Mouse (Mus musculus): ENCODE data around the gene Snrpf. TPM values are rescaled to one million over a fixed set of nuclear protein-coding genes. Genes with fewer than 3 reads are reported as not detected.

Snrpf gene
- polyA plus RNA-seq, 1 experiment from 2014 or later, result 55.6 TPM

DNA sequence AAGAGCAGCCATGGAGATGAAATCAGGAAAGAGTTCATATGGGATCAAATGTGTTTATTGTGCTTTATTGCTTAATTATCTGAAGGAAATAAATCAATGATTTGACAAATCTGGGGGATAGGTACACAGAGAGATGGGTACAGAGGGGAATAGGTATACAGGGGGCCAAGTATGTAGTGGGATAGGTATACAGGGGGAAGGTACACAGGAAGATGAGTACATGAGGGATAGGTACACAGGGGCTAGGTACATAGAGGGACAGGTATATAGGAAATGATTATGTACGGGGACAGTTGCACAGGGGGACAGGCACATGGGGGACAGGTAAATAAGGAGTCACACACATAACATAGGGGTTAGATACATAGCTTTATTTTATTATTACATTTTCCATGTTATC lies 21.4 kb upstream of the Snrpf start:
- in situ Hi-C loops (cut with MboI; ENCODE audit: low pct_unique_long_range_greater_than_20kb), result no loop called here
- ATAC-seq (no peak), DNase-seq (ENCODE audit: low read depth, low spot score) (no peak)
- no peak for TF ChIP-seq CTCF (IDR thresholded peaks at IDR 0.05)
- no peaks in the 10 kb centered on the region for H3K27me3 ChIP-seq
- ChIA-PET CTCF (interaction anchor here (0.9 to 1.9 kb wide), 6 partner anchors 9 to 202 kb away, joined by 3 to 5 read pairs (median 4); no protein-coding TSS in a partner anchor), POLR2A (interaction anchor here (0.8 kb wide), 1 partner anchor 203 kb away, joined by 3 read pairs; no protein-coding TSS in a partner anchor)

DNA sequence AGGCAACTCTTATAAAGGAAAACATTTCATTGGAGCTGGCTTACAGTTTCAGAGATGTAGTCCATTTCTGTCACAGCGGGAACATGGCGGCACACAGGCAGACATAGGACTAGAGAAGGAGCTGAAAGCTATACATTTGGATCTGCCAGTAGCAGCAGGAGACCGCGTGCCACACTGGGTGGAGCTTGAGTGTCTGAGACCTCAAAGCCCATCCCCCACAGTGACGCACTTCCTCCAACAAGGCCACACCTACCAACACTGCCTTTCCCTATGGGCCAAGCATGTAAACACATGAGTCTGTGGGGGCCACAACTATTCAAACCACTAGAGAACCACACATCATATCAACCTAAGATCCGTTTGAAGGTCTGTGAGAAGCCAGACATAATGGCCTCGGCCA lies 19.7 kb upstream of the Snrpf start:
- H3K27me3 ChIP-seq, result no peaks in the 10 kb centered on the region
- in situ Hi-C loops (cut with MboI; ENCODE audit: low pct_unique_long_range_greater_than_20kb), result no loop called here
- TF ChIP-seq CTCF (IDR thresholded peaks at IDR 0.05), result no peak
- no peak for ATAC-seq
- DNase-seq (ENCODE audit: low read depth, low spot score), result no peak
- CTCF ChIA-PET, result interaction anchor here (0.9 to 1.6 kb wide), 2 partner anchors 161 to 204 kb away, joined by 3 to 4 read pairs; no protein-coding TSS in a partner anchor
- POLR2A ChIA-PET, result interaction anchor here (0.7 kb wide), 1 partner anchor 9 kb away, joined by 3 read pairs; no protein-coding TSS in a partner anchor

DNA sequence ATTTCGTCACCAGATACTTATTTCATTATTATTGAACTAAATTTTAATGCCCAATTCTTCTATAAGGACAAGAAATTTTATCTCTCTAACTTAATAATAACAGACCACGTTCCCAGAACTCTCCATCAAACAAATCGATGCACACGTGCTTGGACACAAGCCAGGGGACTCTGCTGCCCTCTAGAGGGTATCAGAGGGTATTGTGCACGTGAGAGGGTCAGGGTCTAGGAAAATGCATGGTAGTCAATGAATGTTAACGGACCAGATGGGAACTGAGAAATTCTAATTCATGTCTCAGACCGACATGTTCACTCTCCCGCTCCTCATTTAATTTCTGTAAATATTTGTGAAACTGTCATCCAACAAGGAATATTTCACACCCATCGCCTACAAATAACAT lies 18.5 kb upstream of the Snrpf start:
- DNase-seq (ENCODE audit: low read depth, low spot score) (no peak), ATAC-seq (no peak)
- in situ Hi-C loops (cut with MboI; ENCODE audit: low pct_unique_long_range_greater_than_20kb), result no loop called here

DNA sequence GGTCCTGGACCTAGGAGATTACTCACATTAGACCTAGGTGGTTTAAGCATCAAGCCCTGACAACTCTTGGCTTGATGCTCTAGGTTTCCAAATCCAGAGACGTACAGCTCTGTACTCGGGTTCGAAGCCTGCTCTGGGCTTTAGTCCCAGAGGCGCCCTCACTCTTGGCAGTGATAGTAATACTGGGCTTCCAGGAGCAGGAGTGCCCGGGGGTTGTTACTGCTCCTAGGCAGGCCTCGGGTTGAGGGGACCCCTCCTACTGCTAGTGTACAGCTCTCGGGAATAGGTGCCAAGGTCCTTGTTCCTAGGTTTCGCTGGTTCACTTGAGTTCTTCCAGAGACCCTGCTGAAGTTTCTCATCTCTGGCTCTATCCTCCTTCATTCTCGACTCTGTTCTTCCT lies 16.8 kb upstream of the Snrpf start:
- POLR2A ChIA-PET, result interaction anchor here (0.9 kb wide), 1 partner anchor 9 kb away, joined by 4 read pairs; no protein-coding TSS in a partner anchor

More for the DNA sequence above, 18.5 kb upstream of the Snrpf start:
- ChIA-PET POLR2A (no interaction called here), CTCF (interaction anchor here (1.2 kb wide), 1 partner anchor 9 kb away, joined by 5 read pairs; no protein-coding TSS in a partner anchor)
- no peaks in the 10 kb centered on the region for H3K27me3 ChIP-seq
- peak; percentile 35 for TF ChIP-seq CTCF (IDR thresholded peaks at IDR 0.05)

DNA sequence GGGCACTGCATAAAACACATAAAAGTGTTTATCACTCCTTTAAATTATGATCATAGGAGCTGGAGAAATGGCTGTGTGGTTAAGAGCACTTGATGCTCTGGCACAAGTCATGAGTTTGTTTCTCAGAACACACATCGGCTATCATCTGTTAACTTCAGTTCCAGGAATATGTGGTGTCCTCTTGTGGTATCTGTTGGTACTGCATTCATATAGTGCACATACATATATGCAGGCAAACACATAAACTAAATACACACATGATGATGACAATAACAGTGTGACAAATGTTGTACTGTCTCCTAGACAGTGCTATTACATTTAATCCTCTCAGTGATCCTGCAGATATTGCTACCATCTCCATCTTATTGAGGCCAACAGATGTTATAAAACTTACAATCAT lies 13.8 kb upstream of the Snrpf start:
- CTCF ChIA-PET, result interaction anchor here (0.6 to 1.2 kb wide), 2 partner anchors 14 to 59 kb away, joined by 3 read pairs; no protein-coding TSS in a partner anchor
- DNase-seq (ENCODE audit: low read depth, low spot score) (no peak), ATAC-seq (no peak)
- no peaks in the 10 kb centered on the region for H3K27me3 ChIP-seq
- TF ChIP-seq CTCF (IDR thresholded peaks at IDR 0.05), result peak; percentile 26
- in situ Hi-C loops (cut with MboI; ENCODE audit: low pct_unique_long_range_greater_than_20kb), result no loop called here
- POLR2A ChIA-PET, result interaction anchor here (1.0 kb wide), 1 partner anchor 38 kb away, joined by 5 read pairs; no protein-coding TSS in a partner anchor

More for the DNA sequence above, 16.8 kb upstream of the Snrpf start:
- ATAC-seq (no peak), DNase-seq (ENCODE audit: low read depth, low spot score) (no peak)
- CTCF ChIA-PET, result interaction anchor here (1.2 to 1.4 kb wide), 2 partner anchors 117 to 212 kb away, joined by 4 read pairs; no protein-coding TSS in a partner anchor
- TF ChIP-seq CTCF (IDR thresholded peaks at IDR 0.05), result no peak
- in situ Hi-C loops (cut with MboI; ENCODE audit: low pct_unique_long_range_greater_than_20kb), result no loop called here
- no peaks in the 10 kb centered on the region for H3K27me3 ChIP-seq

DNA sequence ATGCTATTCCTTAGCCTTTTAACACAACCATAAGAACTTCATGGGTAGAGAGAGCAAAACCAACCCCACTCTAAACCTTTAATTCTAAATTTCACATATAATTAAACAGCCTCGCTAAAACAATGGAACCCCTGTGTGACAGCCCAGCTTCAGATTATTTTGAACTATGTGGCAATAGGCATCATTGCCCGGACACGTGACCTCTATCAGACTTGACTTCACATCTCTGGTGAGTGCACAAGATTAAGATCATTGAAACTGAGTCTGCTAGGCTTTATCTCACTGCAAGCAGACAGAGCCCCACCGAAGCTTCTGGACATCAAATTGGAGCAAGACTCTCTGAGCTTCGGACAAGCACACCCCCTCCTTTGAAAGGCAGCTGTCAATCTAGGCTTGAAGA lies 12.8 kb upstream of the Snrpf start:
- ChIA-PET POLR2A (interaction anchor here (1.0 kb wide), 1 partner anchor 39 kb away, joined by 5 read pairs; no protein-coding TSS in a partner anchor), CTCF (no interaction called here)
- DNase-seq (ENCODE audit: low read depth, low spot score) (no peak), ATAC-seq (no peak)
- in situ Hi-C loops (cut with MboI; ENCODE audit: low pct_unique_long_range_greater_than_20kb), result no loop called here
- H3K27me3 ChIP-seq, result no peaks in the 10 kb centered on the region
- no peak for TF ChIP-seq CTCF (IDR thresholded peaks at IDR 0.05)

DNA sequence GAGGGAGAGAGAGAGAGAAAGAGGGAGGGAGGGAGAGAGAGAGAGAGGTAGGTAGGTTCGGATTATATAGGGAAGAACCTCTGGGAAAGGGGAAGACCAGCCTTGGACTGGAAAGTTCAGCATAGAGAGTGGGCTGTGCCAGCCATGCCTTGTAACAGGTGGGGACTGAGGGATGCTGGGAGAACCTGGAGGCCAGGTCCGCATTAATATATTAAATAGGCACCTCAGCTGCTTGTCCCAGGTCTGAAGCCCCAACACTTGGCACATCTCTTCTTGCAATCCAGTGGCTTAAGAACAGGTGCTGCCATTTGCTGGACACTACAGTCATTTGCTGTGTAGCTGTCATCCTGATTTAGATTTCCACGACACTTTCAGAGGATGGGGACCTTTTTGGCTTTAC lies 7.1 kb upstream of the Snrpf start:
- ChIA-PET CTCF (interaction anchor here (1.0 to 2.3 kb wide), 3 partner anchors 181 to 216 kb away, joined by 3 to 10 read pairs (median 3); no protein-coding TSS in a partner anchor), POLR2A (interaction anchor here (1.3 kb wide), 1 partner anchor 45 kb away, joined by 5 read pairs; no protein-coding TSS in a partner anchor)
- TF ChIP-seq CTCF (IDR thresholded peaks at IDR 0.05), result no peak
- DNase-seq (ENCODE audit: low read depth, low spot score) (no peak), ATAC-seq (no peak)
- in situ Hi-C loops (cut with MboI; ENCODE audit: low pct_unique_long_range_greater_than_20kb), result loop anchor here (5.0 kb wide), 1 partner anchor 41 kb away; no protein-coding TSS in a partner anchor
- H3K27me3 ChIP-seq, result no peaks in the 10 kb centered on the region

DNA sequence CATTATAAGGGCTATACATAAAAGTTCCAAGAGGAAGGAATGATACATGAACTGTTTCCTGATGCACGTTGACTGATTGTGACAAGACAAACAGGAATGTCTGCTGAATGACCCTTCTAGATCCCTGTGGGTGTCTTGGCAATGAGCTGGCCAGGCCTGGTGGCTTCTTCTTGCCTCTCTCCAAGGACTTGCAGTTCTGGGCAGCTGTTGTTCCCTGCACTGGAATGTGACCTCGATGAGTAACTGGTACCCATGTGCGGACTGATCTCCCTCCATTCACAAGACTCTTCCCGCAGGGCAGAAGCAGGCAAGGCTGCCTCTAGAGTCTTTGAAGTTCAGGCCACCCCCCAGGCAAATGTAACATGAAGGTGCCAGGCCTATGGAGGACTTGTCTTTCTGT lies 6.3 kb upstream of the Snrpf start:
- no peak for TF ChIP-seq CTCF (IDR thresholded peaks at IDR 0.05)
- DNase-seq (ENCODE audit: low read depth, low spot score) (no peak), ATAC-seq (peak; percentile 17)
- POLR2A ChIA-PET, result interaction anchor here (1.3 kb wide), 1 partner anchor 45 kb away, joined by 5 read pairs; no protein-coding TSS in a partner anchor
- H3K27me3 ChIP-seq, result no peaks in the 10 kb centered on the region
- CTCF ChIA-PET, result interaction anchor here (0.7 to 2.3 kb wide), 6 partner anchors 46 to 217 kb away, joined by 3 to 10 read pairs (median 3); no protein-coding TSS in a partner anchor
- in situ Hi-C loops (cut with MboI; ENCODE audit: low pct_unique_long_range_greater_than_20kb), result loop anchor here (5.0 kb wide), 1 partner anchor 41 kb away; no protein-coding TSS in a partner anchor

DNA sequence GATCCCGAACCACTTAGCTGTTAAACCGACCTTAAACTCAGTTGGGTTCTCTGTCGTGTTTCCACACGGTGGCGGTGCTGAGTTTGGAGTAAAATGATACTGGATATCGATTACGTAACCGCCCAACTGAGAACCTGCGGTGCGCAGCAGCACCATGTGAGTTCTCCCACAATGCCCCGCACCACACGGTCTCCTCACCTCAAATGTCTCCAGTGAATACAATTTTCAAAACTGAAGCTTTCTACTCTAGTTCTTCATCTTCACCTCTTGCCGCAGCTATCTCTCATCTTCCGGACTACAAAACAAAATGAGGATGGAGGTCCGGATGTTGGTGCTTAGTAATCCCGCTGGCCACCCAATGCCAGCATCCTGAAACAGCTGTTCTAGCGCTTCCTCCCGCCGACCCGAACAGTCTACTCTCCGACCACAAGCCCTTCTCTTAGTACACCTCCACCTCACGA lies 4.5 kb upstream of the Snrpf start:
- ChIA-PET CTCF (interaction anchor here (0.8 to 1.8 kb wide), 10 partner anchors 10 to 219 kb away, joined by 3 to 6 read pairs (median 4); no protein-coding TSS in a partner anchor), POLR2A (interaction anchor here (0.6 kb wide), 1 partner anchor 95 kb away, joined by 5 read pairs; no protein-coding TSS in a partner anchor)
- TF ChIP-seq CTCF (IDR thresholded peaks at IDR 0.05), result peak; percentile 61
- ATAC-seq (no peak), DNase-seq (ENCODE audit: low read depth, low spot score) (no peak)
- H3K27me3 ChIP-seq, result no peaks in the 10 kb centered on the region
- in situ Hi-C loops (cut with MboI; ENCODE audit: low pct_unique_long_range_greater_than_20kb), result loop anchor here (5.0 kb wide), 1 partner anchor 218 kb away; no protein-coding TSS in a partner anchor

DNA sequence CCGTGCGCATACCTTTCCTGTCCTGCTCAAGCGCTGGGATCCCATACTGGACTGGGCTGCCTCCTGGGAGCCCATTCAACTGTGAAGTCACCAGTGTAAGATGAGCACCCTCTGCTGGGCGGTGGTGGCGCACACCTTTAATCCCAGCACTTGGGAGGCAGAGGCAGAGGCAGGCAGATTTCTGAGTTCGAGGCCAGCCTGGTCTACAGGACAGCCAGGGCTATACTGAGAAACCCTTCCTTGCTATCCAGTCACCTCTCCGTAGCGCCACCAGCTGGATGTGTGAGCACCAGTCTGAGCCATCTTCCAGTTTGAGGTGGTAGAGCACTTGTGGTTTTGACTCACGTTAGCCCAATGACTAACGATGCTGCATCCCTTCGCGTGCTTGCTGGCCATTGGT lies 3.0 kb upstream of the Snrpf start:
- H3K27me3 ChIP-seq, result no peaks in the 10 kb centered on the region
- POLR2A ChIA-PET, result no interaction called here
- no peak for DNase-seq (ENCODE audit: low read depth, low spot score)
- in situ Hi-C loops (cut with MboI; ENCODE audit: low pct_unique_long_range_greater_than_20kb), result loop anchor here (5.0 kb wide), 1 partner anchor 220 kb away; no protein-coding TSS in a partner anchor
- peak; percentile 36 for TF ChIP-seq CTCF (IDR thresholded peaks at IDR 0.05)
- no peak for ATAC-seq
- CTCF ChIA-PET, result interaction anchor here (1.6 kb wide), 1 partner anchor 220 kb away, joined by 5 read pairs; no protein-coding TSS in a partner anchor

DNA sequence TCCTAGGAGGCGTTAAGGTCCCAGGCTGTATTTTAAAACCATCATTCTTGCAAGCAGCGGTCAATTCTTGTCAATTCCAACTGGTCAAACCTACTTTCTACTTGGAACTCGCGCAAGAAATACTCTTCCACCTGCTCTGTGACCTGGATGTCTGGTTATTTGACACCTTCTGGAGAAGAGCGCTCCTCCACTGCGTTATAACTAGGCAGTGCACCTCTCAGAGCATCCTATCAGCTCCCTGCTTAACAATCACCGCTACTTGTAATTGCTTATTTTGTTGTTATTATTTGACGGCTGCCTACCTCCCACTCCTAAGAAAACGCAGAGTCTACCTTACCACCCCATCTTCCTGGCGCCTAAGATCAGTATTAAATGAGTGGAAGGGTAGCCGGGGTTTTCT lies 710 bp downstream of the Snrpf start:
- no peak for TF ChIP-seq CTCF (IDR thresholded peaks at IDR 0.05)
- ATAC-seq, result no peak
- CTCF ChIA-PET, result interaction anchor here (1.0 to 2.0 kb wide), 2 partner anchors 10 to 39 kb away, joined by 3 to 5 read pairs; no protein-coding TSS in a partner anchor
- in situ Hi-C loops (cut with MboI; ENCODE audit: low pct_unique_long_range_greater_than_20kb), result no loop called here
- no peak for DNase-seq (ENCODE audit: low read depth, low spot score)
- POLR2A ChIA-PET, result no interaction called here
- H3K27me3 ChIP-seq, result no peaks in the 10 kb centered on the region

Data from Patski (cell line).